Mouse (Mus musculus) ovary, postnatal 36 days (tissue): ENCODE results near the gene Map3k20.

Source experiments
- DNase-seq: peaks from one replicate; pipeline ENCODE4 v3.0.0; 2022; ENCODE audit warnings: low spot score, mixed read lengths

The Map3k20 gene

DNA sequence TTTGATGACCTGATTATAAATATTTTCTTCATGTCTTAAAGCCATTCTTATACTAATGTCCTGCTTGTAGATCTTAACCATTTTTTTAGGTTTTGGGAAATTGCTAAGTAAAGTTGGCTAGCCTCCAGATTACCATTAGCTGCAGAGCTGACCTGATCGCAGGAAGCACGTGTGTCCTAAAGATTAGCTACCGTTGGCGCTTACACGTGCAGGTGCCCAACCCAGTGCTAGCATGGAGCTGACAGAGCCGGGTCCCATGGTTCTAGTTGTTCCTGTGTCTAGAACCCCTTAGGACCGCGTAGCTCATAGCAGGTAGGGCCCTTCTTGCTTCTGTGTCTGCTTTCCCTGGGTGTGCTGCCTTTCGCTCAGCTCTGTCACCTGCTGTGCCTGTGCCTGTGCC, 194.4 kb downstream of the Map3k20 start:
- DNase-seq: no peak

DNA sequence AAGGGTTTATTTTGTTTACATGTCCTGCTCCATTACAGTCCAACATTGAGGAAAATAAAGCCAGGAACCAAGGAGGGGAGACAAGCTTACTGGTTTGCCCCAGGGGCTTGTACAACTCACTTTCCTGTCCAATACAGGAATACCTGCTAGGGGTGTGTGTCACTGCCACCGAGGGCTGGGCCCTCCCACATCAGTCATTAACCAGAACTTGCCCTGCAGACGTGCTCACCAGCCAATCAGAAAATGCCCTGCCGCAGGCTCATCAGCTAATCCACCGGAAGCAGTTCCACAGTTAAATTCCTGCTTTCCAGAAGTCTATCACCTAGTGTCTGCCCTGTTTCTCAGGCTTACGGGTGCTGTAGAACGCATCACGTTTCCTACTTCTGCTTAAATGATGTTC, 206.2 kb downstream of the Map3k20 start:
- DNase-seq: no peak
